Mouse (Mus musculus): ENCODE results near the gene Cux2. TPM values are rescaled to one million over a fixed set of nuclear protein-coding genes. Genes with fewer than 3 reads are reported as not detected.

Cux2 gene
- polyA plus RNA-seq, 1 experiment from 2014 or later: 4.8 TPM

GRCm38 (mm10) chr5:121845361-121845760, 204.5 kb downstream of the Cux2 start:
- H3K9ac ChIP-seq: no peak overlapping the region
- H3K36me3 ChIP-seq: no peaks in the 10 kb centered on the region
- ATAC-seq (ENCODE audit: extremely low read depth, insufficient number of reproducible peaks, low FRiP score, low TSS enrichment): no peak
- peaks cover 34% of the 10 kb centered on the region for H3K4me1 ChIP-seq
- no peak overlapping the region for H3K4me2 ChIP-seq
- H3K27ac ChIP-seq (replicated peaks): no peak overlapping the region
- H3K27me3 ChIP-seq (replicated peaks): peaks cover 31% of the 10 kb centered on the region
- WGBS: 32% methylated on average over 4 of the region's 4 CpGs
- no peaks in the 10 kb centered on the region for H3K9me3 ChIP-seq
- no peak overlapping the region for H3K4me3 ChIP-seq

DNA sequence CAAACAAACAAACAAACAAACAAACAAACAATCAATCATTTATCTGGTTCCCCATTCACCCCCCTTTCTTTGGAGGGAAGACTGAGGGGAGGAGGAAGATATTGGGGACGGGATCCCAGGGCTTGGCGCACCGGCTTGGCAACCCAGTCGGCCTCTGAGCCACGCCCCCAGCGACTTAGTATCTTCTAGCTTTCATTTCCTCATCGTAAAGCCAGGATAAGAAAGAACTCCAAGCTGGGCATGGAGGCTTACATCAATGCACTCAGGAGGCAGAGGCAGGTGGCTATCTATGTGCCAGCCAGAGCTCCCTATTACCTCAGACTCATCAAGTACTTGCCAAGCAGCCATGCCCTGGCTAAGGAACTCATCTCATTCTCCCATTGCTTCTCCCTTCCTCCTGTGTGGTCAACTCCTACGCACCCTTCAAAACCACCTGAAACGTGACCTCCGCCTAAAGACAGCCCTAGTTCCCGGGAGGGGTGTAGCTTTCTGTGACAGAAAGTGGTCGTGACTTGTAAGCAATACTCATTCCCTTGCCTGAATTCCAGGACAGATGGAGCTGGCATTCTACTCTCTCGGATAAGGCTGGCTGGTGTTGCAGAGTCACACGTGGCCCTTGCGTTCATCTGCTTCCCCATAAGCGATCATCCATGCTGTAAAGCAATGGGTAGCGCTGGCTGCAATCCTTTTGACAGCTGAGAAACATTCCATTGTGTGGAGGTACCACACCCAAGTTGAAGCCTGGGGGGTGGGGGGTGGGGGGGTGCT, 206.6 kb downstream of the Cux2 start:
- 16% methylated on average over 17 of the region's 17 CpGs for WGBS
- no peaks in the 10 kb centered on the region for H3K9me3 ChIP-seq
- no peaks in the 10 kb centered on the region for H3K36me3 ChIP-seq
- peak overlapping the region; percentile 89 for H3K4me2 ChIP-seq
- H3K9ac ChIP-seq: peak overlapping the region; percentile 85
- ATAC-seq (ENCODE audit: extremely low read depth, insufficient number of reproducible peaks, low FRiP score, low TSS enrichment): no peak
- H3K4me1 ChIP-seq: peaks cover 34% of the 10 kb centered on the region
- H3K27ac ChIP-seq (replicated peaks): no peak overlapping the region
- H3K4me3 ChIP-seq: peak overlapping the region; percentile 64
- H3K27me3 ChIP-seq (replicated peaks): peaks cover 31% of the 10 kb centered on the region

- Histone ChIP-seq H3K36me3 (no peaks in the 10 kb centered on the region), H3K4me1 (peaks cover 34% of the 10 kb centered on the region), H3K27me3 (replicated peaks) (peaks cover 31% of the 10 kb centered on the region), H3K4me2 (peak overlapping the region; percentile 89), H3K27ac (replicated peaks) (peak overlapping the region; percentile 47), H3K9ac (peak overlapping the region; percentile 85), H3K4me3 (peak overlapping the region; percentile 64), H3K9me3 (no peaks in the 10 kb centered on the region)
- WGBS: under 1% methylated on average over 33 of the region's 33 CpGs
- ATAC-seq (ENCODE audit: extremely low read depth, insufficient number of reproducible peaks, low FRiP score, low TSS enrichment): peak; percentile 22; the same call in 1 of the 2 replicates
These were observed 207.2 kb downstream of the Cux2 start for GRCm38 (mm10) chr5:121842665-121843118.

- Histone ChIP-seq H3K27me3 (replicated peaks) (peaks cover 31% of the 10 kb centered on the region), H3K27ac (replicated peaks) (0 out of 2 replicates have a peak overlapping the region, but pooled peaks have one; percentile 47), H3K9ac (peak overlapping the region; percentile 85; the same call in 1 of the 2 replicates), H3K4me3 (no peak overlapping the region), H3K9me3 (no peaks in the 10 kb centered on the region), H3K4me1 (peaks cover 39% of the 10 kb centered on the region), H3K36me3 (no peaks in the 10 kb centered on the region), H3K4me2 (peak overlapping the region; percentile 89)
- 50% methylated on average over 10 of the region's 10 CpGs for whole genome bisulfite sequencing
- no peak for ATAC-seq (ENCODE audit: extremely low read depth, insufficient number of reproducible peaks, low FRiP score, low TSS enrichment)
These were observed 207.9 kb downstream of the Cux2 start for GRCm38 (mm10) chr5:121841973-121842372.

GRCm38 (mm10) chr5:121841516-121841915, 208.4 kb downstream of the Cux2 start:
- Histone ChIP-seq H3K9me3 (no peaks in the 10 kb centered on the region), H3K9ac (no peak overlapping the region), H3K36me3 (no peaks in the 10 kb centered on the region), H3K27ac (replicated peaks) (no peak overlapping the region), H3K4me3 (no peak overlapping the region), H3K4me1 (peaks cover 39% of the 10 kb centered on the region), H3K4me2 (no peak overlapping the region), H3K27me3 (replicated peaks) (peaks cover 28% of the 10 kb centered on the region)
- WGBS: 89% methylated on average over 9 of the region's 9 CpGs
- no peak for ATAC-seq (ENCODE audit: extremely low read depth, insufficient number of reproducible peaks, low FRiP score, low TSS enrichment)

- no peaks in the 10 kb centered on the region for H3K36me3 ChIP-seq
- H3K4me2 ChIP-seq: peak overlapping the region; percentile 98
- peaks cover 57% of the 10 kb centered on the region for H3K4me1 ChIP-seq
- peak overlapping the region; percentile 90 for H3K4me3 ChIP-seq
- peak overlapping the region; percentile 81 for H3K9ac ChIP-seq
- 27% methylated on average over 7 of the region's 7 CpGs for whole genome bisulfite sequencing
- no peaks in the 10 kb centered on the region for H3K9me3 ChIP-seq
- peak overlapping the region; percentile 88 for H3K27ac ChIP-seq (replicated peaks)
- H3K27me3 ChIP-seq (replicated peaks): peaks cover 12% of the 10 kb centered on the region
- ATAC-seq (ENCODE audit: extremely low read depth, insufficient number of reproducible peaks, low FRiP score, low TSS enrichment): no peak
These were observed 210.8 kb downstream of the Cux2 start for GRCm38 (mm10) chr5:121839128-121839473.

DNA sequence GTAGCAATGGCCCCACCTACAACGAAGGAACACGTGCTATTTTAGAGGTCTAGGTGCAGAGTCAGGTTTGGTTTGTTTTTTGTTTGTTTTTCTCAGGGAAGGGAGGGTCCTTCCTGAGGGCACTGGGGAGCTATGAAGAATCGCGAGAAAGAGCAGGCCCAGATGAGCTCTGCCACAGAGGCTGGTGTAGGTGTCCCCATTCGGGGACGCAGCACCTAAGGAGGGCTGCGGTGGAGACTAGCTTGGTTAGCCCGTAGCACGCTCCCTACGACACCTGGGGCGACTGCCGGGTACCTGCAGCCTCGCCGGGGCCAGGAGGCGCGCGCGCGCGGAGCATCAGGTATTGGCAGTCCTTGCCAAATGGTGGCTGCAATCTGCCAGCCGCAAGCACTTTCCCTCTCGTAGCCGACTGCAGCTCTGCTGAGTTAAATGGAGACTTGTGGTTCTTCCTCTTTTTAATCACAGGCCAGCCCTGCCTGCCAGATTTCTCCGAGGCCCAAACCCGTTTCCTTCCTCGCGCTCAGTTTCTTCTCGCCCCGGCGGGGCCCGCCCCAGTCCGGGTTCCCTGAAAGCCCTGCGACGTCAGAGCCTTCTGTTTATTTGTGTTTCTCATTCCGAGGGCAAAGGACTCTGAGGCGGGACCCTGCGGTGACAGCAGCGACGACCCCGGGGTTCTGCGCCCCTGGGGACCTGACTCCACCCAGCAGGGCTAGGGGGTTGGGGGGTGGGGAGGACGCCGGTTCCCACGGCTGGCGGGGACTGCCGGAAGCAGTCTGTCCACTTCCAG, 211.4 kb downstream of the Cux2 start:
- Histone ChIP-seq H3K27ac (replicated peaks) (peak overlapping the region; percentile 88), H3K9ac (peak overlapping the region; percentile 81), H3K9me3 (no peaks in the 10 kb centered on the region), H3K36me3 (no peaks in the 10 kb centered on the region), H3K4me3 (peak overlapping the region; percentile 90), H3K4me2 (peak overlapping the region; percentile 98), H3K27me3 (replicated peaks) (peaks cover 6% of the 10 kb centered on the region), H3K4me1 (peaks cover 62% of the 10 kb centered on the region)
- under 1% methylated on average over 46 of the region's 46 CpGs for WGBS
- ATAC-seq (ENCODE audit: extremely low read depth, insufficient number of reproducible peaks, low FRiP score, low TSS enrichment): no peak

DNA sequence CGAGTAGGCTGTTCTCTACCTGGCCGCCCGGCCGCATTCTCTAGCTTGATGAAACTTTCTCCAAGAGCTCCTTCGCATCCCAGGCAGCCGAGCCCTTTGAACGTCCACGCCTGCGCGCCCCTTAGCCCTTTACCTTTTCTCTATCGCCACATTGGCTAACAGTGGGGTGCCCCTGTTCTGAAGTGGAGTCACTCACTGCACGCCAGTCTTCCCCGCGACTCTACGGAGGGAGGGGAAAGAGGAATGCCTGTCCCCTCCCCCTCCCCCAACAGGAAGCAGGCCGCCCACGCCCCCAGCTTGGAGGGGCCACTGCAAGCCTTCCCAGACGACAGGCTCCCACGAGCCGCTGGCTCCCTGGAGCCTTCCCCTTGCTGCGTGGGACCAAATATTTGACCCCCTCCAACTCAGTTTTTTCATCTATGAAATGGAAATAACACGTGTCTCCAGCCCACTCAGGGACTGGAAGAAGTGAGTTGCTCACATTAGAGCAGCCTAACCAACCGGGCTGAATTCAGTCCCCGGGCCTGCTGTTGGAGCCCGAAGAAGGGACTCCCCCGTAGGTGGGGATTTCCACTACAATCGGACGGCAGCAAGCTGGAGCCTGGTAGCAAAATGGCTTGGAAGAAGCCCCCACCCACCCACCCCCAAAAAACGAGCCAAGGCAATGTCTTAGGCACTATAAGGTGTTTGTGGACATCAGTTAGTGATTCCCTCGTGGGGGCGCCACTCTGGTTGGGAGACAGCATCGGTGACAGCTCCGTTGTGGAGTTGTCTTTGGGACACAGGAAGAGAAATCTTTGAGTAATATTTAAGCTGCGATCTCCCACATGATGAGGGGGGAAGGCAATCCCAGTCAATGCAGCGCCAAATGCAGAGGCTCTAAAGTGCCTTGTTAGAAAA, 212.2 kb downstream of the Cux2 start, which contains the start of gene Sh2b3:
Sh2b3 (minus strand) TSS at position 206 of the 900 bp plus-strand sequence.
- H3K4me1 ChIP-seq: peaks cover 63% of the 10 kb centered on the region
- no peak for ATAC-seq (ENCODE audit: extremely low read depth, insufficient number of reproducible peaks, low FRiP score, low TSS enrichment)
- WGBS: under 1% methylated on average over 35 of the region's 35 CpGs

DNA sequence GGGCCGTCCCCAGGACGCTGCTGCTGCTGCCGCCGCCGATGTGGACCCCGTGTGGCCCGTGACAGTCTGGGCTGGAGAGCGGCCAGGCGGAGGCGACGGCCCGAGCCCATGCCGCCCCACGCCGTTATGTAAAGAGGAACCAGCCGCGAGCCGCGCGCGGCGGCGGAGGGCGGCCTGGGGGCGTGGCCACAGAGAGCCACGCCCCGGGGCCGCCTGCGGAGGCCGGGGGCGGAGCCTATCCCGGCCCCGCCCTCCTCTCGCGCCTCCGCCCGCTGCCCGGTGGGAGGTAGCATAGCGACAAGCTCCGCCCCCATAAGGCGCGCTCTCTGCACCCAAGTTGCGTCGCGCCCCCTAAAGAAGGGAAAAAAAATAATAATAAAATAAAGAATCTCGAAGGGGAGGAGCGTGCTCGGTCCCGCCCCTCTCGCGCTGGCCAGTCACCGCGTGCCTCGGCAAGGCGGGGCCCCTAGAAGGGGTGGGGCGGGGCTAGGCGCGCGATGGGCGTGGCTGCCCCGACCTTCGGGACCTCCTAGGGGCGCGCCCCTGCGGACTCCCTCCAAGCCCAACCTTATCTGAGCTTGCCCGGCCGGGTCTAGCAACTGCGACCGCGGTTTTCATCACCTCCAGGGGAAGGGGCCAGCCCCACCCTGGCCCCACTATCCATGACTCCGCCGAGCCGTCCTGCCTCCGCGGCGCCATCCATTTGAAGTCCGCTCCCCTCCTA, 213.0 kb downstream of the Cux2 start:
- peak; percentile 87 for ATAC-seq (ENCODE audit: extremely low read depth, insufficient number of reproducible peaks, low FRiP score, low TSS enrichment)
- WGBS: under 1% methylated on average over 71 of the region's 77 CpGs
- Histone ChIP-seq H3K27me3 (replicated peaks) (no peaks in the 10 kb centered on the region), H3K36me3 (no peaks in the 10 kb centered on the region), H3K27ac (replicated peaks) (peak overlapping the region; percentile 91), H3K9ac (peak overlapping the region; percentile 93), H3K4me3 (peak overlapping the region; percentile 90), H3K9me3 (no peaks in the 10 kb centered on the region), H3K4me2 (peak overlapping the region; percentile 98), H3K4me1 (peaks cover 63% of the 10 kb centered on the region)

More for the DNA sequence above, 212.2 kb downstream of the Cux2 start, which contains the start of gene Sh2b3:
- Histone ChIP-seq H3K9ac (peak within 1 kb of the TSS; percentile 93), H3K9me3 (no peaks in the 10 kb centered on the region), H3K4me3 (peak within 1 kb of the TSS; percentile 90), H3K27me3 (replicated peaks) (no peaks in the 10 kb centered on the region), H3K27ac (replicated peaks) (peak within 1 kb of the TSS; percentile 91), H3K36me3 (no peaks in the 10 kb centered on the region), H3K4me2 (peak within 1 kb of the TSS; percentile 98)

DNA sequence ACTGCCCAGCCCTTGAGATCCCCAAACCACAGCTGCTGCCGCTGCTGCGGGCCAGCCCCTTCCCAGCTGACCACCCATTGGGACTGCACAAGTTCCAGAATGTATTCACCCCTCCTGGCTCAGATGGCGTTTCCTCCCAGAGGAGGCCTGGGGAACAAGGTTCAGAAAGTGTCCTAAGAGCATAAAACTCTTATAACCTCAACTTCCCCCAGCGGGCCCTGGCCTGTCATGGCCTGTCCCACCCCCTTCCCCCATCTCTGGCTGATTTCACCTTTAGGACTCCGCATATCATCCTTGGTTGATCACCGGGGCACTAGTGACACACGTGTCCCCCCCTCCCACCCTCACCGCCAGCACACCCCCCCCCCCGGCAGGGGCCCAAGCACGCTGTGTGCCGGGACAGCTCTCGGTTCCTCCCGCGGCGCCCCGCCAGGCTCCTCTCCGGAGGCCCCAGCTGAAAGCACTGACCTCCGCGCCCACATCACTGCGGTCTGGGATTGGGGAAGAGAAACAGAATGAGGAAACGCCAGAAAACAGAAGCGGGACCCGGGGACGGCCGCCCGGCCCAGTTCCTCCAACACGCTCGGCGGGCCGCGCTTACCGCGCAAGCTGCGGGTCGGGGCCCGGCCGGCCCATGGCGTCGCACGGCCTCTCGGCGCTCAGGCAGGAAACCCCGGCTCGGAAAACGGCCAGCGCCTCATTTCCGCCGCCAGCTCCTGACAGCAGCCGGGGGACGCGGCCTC, 213.8 kb downstream of the Cux2 start:
- peak overlapping the region; percentile 91 for H3K27ac ChIP-seq (replicated peaks)
- H3K36me3 ChIP-seq: no peaks in the 10 kb centered on the region
- peak overlapping the region; percentile 90 for H3K4me3 ChIP-seq
- WGBS: under 1% methylated on average over 50 of the region's 51 CpGs
- H3K9me3 ChIP-seq: no peaks in the 10 kb centered on the region
- H3K27me3 ChIP-seq (replicated peaks): no peaks in the 10 kb centered on the region
- peaks cover 69% of the 10 kb centered on the region for H3K4me1 ChIP-seq
- no peak for ATAC-seq (ENCODE audit: extremely low read depth, insufficient number of reproducible peaks, low FRiP score, low TSS enrichment)
- H3K4me2 ChIP-seq: peak overlapping the region; percentile 98
- H3K9ac ChIP-seq: peak overlapping the region; percentile 93

Measured in heart, embryonic 13.5 days (tissue).